Mouse (Mus musculus) forebrain, embryonic 12.5 days (tissue): ENCODE measurements at regions not wholly inside any gene's neighbourhood (a gene's known extent, or its start where the extent isn't known, plus 50 kb on each side); places are given as distances from the start of the nearest gene placed in this dataset.

Experiments used
- ATAC-seq: fragments of 200-750 bp; cut with Nextera tagmentation; 2 replicates; pipeline ENCODE4 v1.8.0; 2017; ENCODE audit warnings: moderate TSS enrichment; ENCODE audit not compliant: low FRiP score
- H3K27ac ChIP-seq: fragments of 300-500 bp; sonication (generic); 2 replicates; pipeline ENCODE4 v1.5.1; 2016; ENCODE audit warnings: mild to moderate bottlenecking
- H3K27me3 ChIP-seq: fragments of 300-500 bp; sonication (generic); 2 replicates; pipeline ENCODE4 v1.6.1; 2016; ENCODE audit warnings: mild to moderate bottlenecking
- H3K36me3 ChIP-seq: fragments of 300-500 bp; sonication (generic); replicated peaks from 2 replicates; pipeline ENCODE4 v1.6.1; 2016; ENCODE audit warnings: mild to moderate bottlenecking
- H3K4me1 ChIP-seq: fragments of 300-500 bp; sonication (generic); 2 replicates; pipeline ENCODE4 v1.6.1; 2016
- H3K4me2 ChIP-seq: fragments of 300-500 bp; sonication (generic); 2 replicates; pipeline ENCODE4 v1.6.1; 2016; ENCODE audit warnings: mild to moderate bottlenecking, moderate library complexity
- H3K4me3 ChIP-seq: fragments of 300-500 bp; sonication (generic); replicated peaks from 2 replicates; pipeline ENCODE4 v1.5.1; 2016; ENCODE audit warnings: mild to moderate bottlenecking
- H3K9ac ChIP-seq: fragments of 300-500 bp; sonication (generic); 2 replicates; pipeline ENCODE4 v1.6.1; 2016; ENCODE audit warnings: mild to moderate bottlenecking
- H3K9me3 ChIP-seq: fragments of 300-500 bp; sonication (generic); 2 replicates; pipeline ENCODE4 v1.6.1; 2016
- WGBS: fragments of 180-500 bp; shearing (Covaris S2); methylation state at CpG from one replicate; pipeline ENCODE4 v1.1.7; 2016; 5-methylcytosine and 5-hydroxymethylcytosine counted together

- Histone ChIP-seq H3K27me3 (no peaks in the 10 kb centered on the region), H3K4me2 (no peak overlapping the region), H3K9me3 (no peaks in the 10 kb centered on the region), H3K4me1 (no peaks in the 10 kb centered on the region), H3K36me3 (no peaks in the 10 kb centered on the region), H3K9ac (no peak overlapping the region), H3K4me3 (no peak overlapping the region), H3K27ac (no peak overlapping the region)
- ATAC-seq, result no peak
- WGBS, result 82% methylated on average over 2 of the region's 2 CpGs
These were observed 223.6 kb downstream of the Gm5447 start for GRCm38 (mm10) chr13:31197593-31197992.

GRCm38 (mm10) chr13:31199384-31199783 is 225.4 kb downstream of the Gm5447 start:
- 94% methylated on average over 1 of the region's 1 CpGs for WGBS
- Histone ChIP-seq H3K4me2 (no peak overlapping the region), H3K27me3 (no peaks in the 10 kb centered on the region), H3K4me1 (no peaks in the 10 kb centered on the region), H3K36me3 (no peaks in the 10 kb centered on the region), H3K27ac (no peak overlapping the region), H3K9me3 (no peaks in the 10 kb centered on the region), H3K9ac (no peak overlapping the region), H3K4me3 (no peak overlapping the region)
- ATAC-seq, result no peak

GRCm38 (mm10) chr13:31204068-31204467 is 230.1 kb downstream of the Gm5447 start:
- Histone ChIP-seq H3K4me1 (no peaks in the 10 kb centered on the region), H3K9me3 (no peaks in the 10 kb centered on the region), H3K36me3 (no peaks in the 10 kb centered on the region), H3K9ac (no peak overlapping the region), H3K27ac (no peak overlapping the region), H3K4me2 (no peak overlapping the region), H3K27me3 (no peaks in the 10 kb centered on the region), H3K4me3 (no peak overlapping the region)
- 80% methylated on average over 6 of the region's 6 CpGs for WGBS
- no peak for ATAC-seq

- no peak for ATAC-seq
- H3K9ac ChIP-seq, result no peak overlapping the region
- H3K9me3 ChIP-seq, result no peaks in the 10 kb centered on the region
- WGBS, result 36% methylated on average over 5 of the region's 5 CpGs
- no peaks in the 10 kb centered on the region for H3K4me1 ChIP-seq
- no peaks in the 10 kb centered on the region for H3K27me3 ChIP-seq
- no peak overlapping the region for H3K4me3 ChIP-seq
- no peaks in the 10 kb centered on the region for H3K36me3 ChIP-seq
- no peak overlapping the region for H3K4me2 ChIP-seq
- no peak overlapping the region for H3K27ac ChIP-seq
These were observed 232.4 kb downstream of the Gm5447 start for GRCm38 (mm10) chr13:31206381-31206780.

GRCm38 (mm10) chr13:31207709-31208108 is 233.7 kb downstream of the Gm5447 start:
- ATAC-seq, result no peak
- no peak overlapping the region for H3K27ac ChIP-seq
- no peak overlapping the region for H3K4me2 ChIP-seq
- H3K36me3 ChIP-seq, result no peaks in the 10 kb centered on the region
- no peak overlapping the region for H3K4me3 ChIP-seq
- H3K27me3 ChIP-seq, result no peaks in the 10 kb centered on the region
- 78% methylated on average over 5 of the region's 5 CpGs for WGBS
- no peaks in the 10 kb centered on the region for H3K9me3 ChIP-seq
- H3K4me1 ChIP-seq, result no peaks in the 10 kb centered on the region
- no peak overlapping the region for H3K9ac ChIP-seq

- Histone ChIP-seq H3K27ac (no peak overlapping the region), H3K4me3 (no peak overlapping the region), H3K36me3 (no peaks in the 10 kb centered on the region), H3K9ac (no peak overlapping the region), H3K27me3 (no peaks in the 10 kb centered on the region), H3K4me2 (no peak overlapping the region), H3K4me1 (no peaks in the 10 kb centered on the region), H3K9me3 (no peaks in the 10 kb centered on the region)
- 87% methylated on average over 2 of the region's 2 CpGs for WGBS
- ATAC-seq, result no peak
These were observed 249.0 kb downstream of the Gm5447 start for GRCm38 (mm10) chr13:31223016-31223415.

- Histone ChIP-seq H3K4me3 (no peak overlapping the region), H3K4me2 (no peak overlapping the region), H3K27ac (no peak overlapping the region), H3K27me3 (no peaks in the 10 kb centered on the region), H3K9ac (no peak overlapping the region), H3K9me3 (no peaks in the 10 kb centered on the region), H3K4me1 (no peaks in the 10 kb centered on the region), H3K36me3 (no peaks in the 10 kb centered on the region)
- no peak for ATAC-seq
- 94% methylated on average over 6 of the region's 6 CpGs for WGBS
These were observed 266.5 kb downstream of the Gm5447 start for GRCm38 (mm10) chr13:31240546-31240945.

- H3K4me1 ChIP-seq, result no peaks in the 10 kb centered on the region
- no peaks in the 10 kb centered on the region for H3K9me3 ChIP-seq
- H3K9ac ChIP-seq, result no peak overlapping the region
- no peak overlapping the region for H3K27ac ChIP-seq
- H3K4me2 ChIP-seq, result no peak overlapping the region
- no peaks in the 10 kb centered on the region for H3K36me3 ChIP-seq
- no peaks in the 10 kb centered on the region for H3K27me3 ChIP-seq
- no peak overlapping the region for H3K4me3 ChIP-seq
- WGBS, result 98% methylated on average over 3 of the region's 3 CpGs
- ATAC-seq, result no peak
These were observed 275.0 kb downstream of the Gm5447 start for GRCm38 (mm10) chr13:31248996-31249395.

GRCm38 (mm10) chr13:31249525-31249924 is 275.5 kb downstream of the Gm5447 start:
- Histone ChIP-seq H3K4me1 (no peaks in the 10 kb centered on the region), H3K9ac (no peak overlapping the region), H3K27me3 (no peaks in the 10 kb centered on the region), H3K36me3 (no peaks in the 10 kb centered on the region), H3K4me2 (no peak overlapping the region), H3K27ac (no peak overlapping the region), H3K4me3 (no peak overlapping the region), H3K9me3 (no peaks in the 10 kb centered on the region)
- WGBS, result 82% methylated on average over 5 of the region's 5 CpGs
- no peak for ATAC-seq

- WGBS, result 78% methylated on average over 4 of the region's 4 CpGs
These were observed 280.0 kb downstream of the Gm5447 start for GRCm38 (mm10) chr13:31254016-31254415.

GRCm38 (mm10) chr13:31254744-31255143 is 280.7 kb downstream of the Gm5447 start:
- no peaks in the 10 kb centered on the region for H3K9me3 ChIP-seq
- no peak overlapping the region for H3K4me2 ChIP-seq
- no peaks in the 10 kb centered on the region for H3K27me3 ChIP-seq
- H3K27ac ChIP-seq, result no peak overlapping the region
- ATAC-seq, result no peak
- H3K4me3 ChIP-seq, result no peak overlapping the region
- H3K4me1 ChIP-seq, result no peaks in the 10 kb centered on the region
- 91% methylated on average over 3 of the region's 3 CpGs for WGBS
- no peak overlapping the region for H3K9ac ChIP-seq
- no peaks in the 10 kb centered on the region for H3K36me3 ChIP-seq

More at GRCm38 (mm10) chr13:31254016-31254415, 280.0 kb downstream of the Gm5447 start:
- no peak overlapping the region for H3K27ac ChIP-seq
- H3K9ac ChIP-seq, result no peak overlapping the region
- H3K36me3 ChIP-seq, result no peaks in the 10 kb centered on the region
- H3K4me3 ChIP-seq, result no peak overlapping the region
- H3K4me1 ChIP-seq, result no peaks in the 10 kb centered on the region
- H3K27me3 ChIP-seq, result no peaks in the 10 kb centered on the region
- no peak overlapping the region for H3K4me2 ChIP-seq
- ATAC-seq, result no peak
- no peaks in the 10 kb centered on the region for H3K9me3 ChIP-seq

- Histone ChIP-seq H3K27ac (no peak overlapping the region), H3K9me3 (no peaks in the 10 kb centered on the region), H3K27me3 (no peaks in the 10 kb centered on the region), H3K36me3 (no peaks in the 10 kb centered on the region), H3K4me2 (no peak overlapping the region), H3K4me1 (no peaks in the 10 kb centered on the region), H3K9ac (no peak overlapping the region), H3K4me3 (no peak overlapping the region)
- no peak for ATAC-seq
- 86% methylated on average over 3 of the region's 3 CpGs for WGBS
These were observed 281.5 kb downstream of the Gm5447 start for GRCm38 (mm10) chr13:31255506-31255905.

GRCm38 (mm10) chr13:31267865-31268264 is 288.1 kb upstream of the Foxq1 start:
- Histone ChIP-seq H3K36me3 (no peaks in the 10 kb centered on the region), H3K27me3 (no peaks in the 10 kb centered on the region), H3K9me3 (no peaks in the 10 kb centered on the region), H3K4me3 (no peak overlapping the region), H3K27ac (no peak overlapping the region), H3K4me2 (no peak overlapping the region), H3K9ac (no peak overlapping the region), H3K4me1 (no peaks in the 10 kb centered on the region)
- no peak for ATAC-seq
- WGBS, result 73% methylated on average over 3 of the region's 3 CpGs
